Mouse (Mus musculus) MEL (cell line): ENCODE results near the gene Map3k21. TPM values are rescaled to one million over a fixed set of nuclear protein-coding genes. Genes with fewer than 3 reads are reported as not detected.

Experiments used
- DNase-seq: peaks from one replicate; pipeline ENCODE4 v3.0.0; 2011; ENCODE audit warnings: low read depth, low spot score
- H3K27ac ChIP-seq: 2 replicates; pipeline ENCODE4 v1.5.1; 2012; ENCODE audit warnings: low read depth, mild to moderate bottlenecking, control low read depth, low read length, moderate library complexity; ENCODE audit not compliant: control insufficient read depth
- H3K27me3 ChIP-seq, 2 experiments: fragments of 150-350 bp in 1 of 2; sonication (generic) in 1 of 2; 2 replicates each; pipeline ENCODE4 v1.6.1; 2012; ENCODE audit warnings: low read length in 2 of 2, mild to moderate bottlenecking in 2 of 2, improper control_type of control experiment in 1 of 2, moderate library complexity in 1 of 2; ENCODE audit not compliant: insufficient read depth in 2 of 2, control insufficient read depth in 1 of 2
- H3K36me3 ChIP-seq, 2 experiments: 2 replicates each; pipeline ENCODE4 v1.6.1; 2012 to 2014; ENCODE audit warnings: low read length in 2 of 2, improper control_type of control experiment in 1 of 2, inconsistent platforms in 1 of 2, mild to moderate bottlenecking in 1 of 2; ENCODE audit not compliant: insufficient read depth in 2 of 2, control insufficient read depth in 1 of 2
- H3K4me1 ChIP-seq, 2 experiments: fragments of 150-350 bp in 1 of 2; sonication (generic) in 1 of 2; 2 replicates each; pipeline ENCODE4 v1.6.1; 2012; ENCODE audit warnings: low read length in 2 of 2, improper control_type of control experiment in 1 of 2, mild to moderate bottlenecking in 1 of 2; ENCODE audit not compliant: insufficient read depth in 2 of 2, control insufficient read depth in 1 of 2
- H3K4me3 ChIP-seq, 2 experiments: fragments of 150-350 bp in 1 of 2; sonication (generic) in 1 of 2; 2 replicates each; pipeline ENCODE4 v1.5.1; 2012; ENCODE audit warnings: low read depth in 2 of 2, low read length in 2 of 2, mild to moderate bottlenecking in 2 of 2, moderate library complexity in 2 of 2, control low read depth in 1 of 2, improper control_type of control experiment in 1 of 2; ENCODE audit not compliant: control insufficient read depth in 1 of 2, insufficient read depth in 1 of 2
- H3K79me2 ChIP-seq: 2 replicates; pipeline ENCODE4 v1.6.1; 2012; ENCODE audit warnings: mild to moderate bottlenecking, low read length, moderate library complexity; ENCODE audit not compliant: control insufficient read depth, poor library complexity, insufficient read depth
- H3K9ac ChIP-seq: 2 replicates; pipeline ENCODE4 v1.6.1; 2012; ENCODE audit warnings: low read depth, mild to moderate bottlenecking, control low read depth, low read length, moderate library complexity; ENCODE audit not compliant: control insufficient read depth, poor library complexity, severe bottlenecking
- H3K9me3 ChIP-seq: fragments of 150-350 bp; sonication (generic); replicated peaks from 2 replicates; pipeline ENCODE4 v1.6.1; 2012; ENCODE audit warnings: mild to moderate bottlenecking, low read length, improper control_type of control experiment, moderate library complexity; ENCODE audit not compliant: insufficient read depth
- CHD1 ChIP-seq: IDR thresholded peaks from 2 replicates; pipeline ENCODE4 v1.6.1; 2012; ENCODE audit warnings: low read depth, mild to moderate bottlenecking, inconsistent platforms, low read length, improper control_type of control experiment
- CTCF ChIP-seq, 3 experiments: IDR thresholded peaks in 2 of 3; conservative IDR thresholded peaks in 1 of 3; 2 replicates each; pipeline ENCODE4 v1.5.1; 2011 to 2012; ENCODE audit warnings: low read length in 3 of 3, low read depth in 2 of 3, mild to moderate bottlenecking in 2 of 3, improper control_type of control experiment in 1 of 3, inconsistent platforms in 1 of 3, mixed read lengths in 1 of 3, moderate library complexity in 1 of 3; ENCODE audit not compliant: control insufficient read depth in 1 of 3, insufficient read depth in 1 of 3, poor library complexity in 1 of 3, severe bottlenecking in 1 of 3
- ELF1 ChIP-seq: IDR thresholded peaks from 2 replicates; pipeline ENCODE4 v1.6.1; 2014; ENCODE audit warnings: low read depth, mild to moderate bottlenecking, inconsistent platforms, low read length, improper control_type of control experiment, moderate library complexity
- ETS1 ChIP-seq: IDR thresholded peaks from 2 replicates; pipeline ENCODE4 v1.6.1; 2012; ENCODE audit warnings: low read depth, mild to moderate bottlenecking, inconsistent platforms, low read length, improper control_type of control experiment, moderate library complexity
- GABPA ChIP-seq: IDR thresholded peaks from 2 replicates; pipeline ENCODE4 v1.6.1; 2012; ENCODE audit warnings: low read depth, mild to moderate bottlenecking, inconsistent platforms, low read length, improper control_type of control experiment, moderate library complexity
- GATA1 ChIP-seq: IDR thresholded peaks from 2 replicates; pipeline ENCODE4 v1.6.1; 2011; ENCODE audit warnings: low read depth, low read length, improper control_type of control experiment
- KAT2A ChIP-seq: conservative IDR thresholded peaks from 2 replicates; pipeline ENCODE4 v1.6.1; 2012; ENCODE audit warnings: low read depth, low read length, improper control_type of control experiment, inconsistent platforms
- MAFK ChIP-seq: IDR thresholded peaks from 2 replicates; pipeline ENCODE4 v1.6.1; 2011; ENCODE audit warnings: low read depth, mild to moderate bottlenecking, low read length, improper control_type of control experiment, borderline replicate concordance
- MAX ChIP-seq: IDR thresholded peaks from 2 replicates; pipeline ENCODE4 v1.6.1; 2011; ENCODE audit warnings: low read length, improper control_type of control experiment
- MEF2A ChIP-seq: IDR thresholded peaks from 2 replicates; pipeline ENCODE4 v1.6.1; 2014; ENCODE audit warnings: low read depth, mild to moderate bottlenecking, inconsistent platforms, low read length, improper control_type of control experiment; ENCODE audit not compliant: poor library complexity, insufficient replicate concordance, severe bottlenecking; ENCODE audit errors: extremely low read depth
- NELFE ChIP-seq: IDR thresholded peaks from 2 replicates; pipeline ENCODE4 v1.6.1; 2011; ENCODE audit warnings: low read depth, low read length, improper control_type of control experiment
- POLR2A ChIP-seq, 2 experiments: IDR thresholded peaks; 2 replicates each; pipeline ENCODE4 v1.6.1; 2011 to 2012; ENCODE audit warnings: low read length in 2 of 2, mild to moderate bottlenecking in 2 of 2, control low read depth in 1 of 2, improper control_type of control experiment in 1 of 2, low read depth in 1 of 2, moderate library complexity in 1 of 2; ENCODE audit not compliant: control insufficient read depth in 1 of 2, insufficient read depth in 1 of 2, poor library complexity in 1 of 2
- POLR2AphosphoS5 ChIP-seq: IDR thresholded peaks from 2 replicates; pipeline ENCODE4 v1.6.1; 2012; ENCODE audit warnings: low read depth, borderline replicate concordance, mild to moderate bottlenecking, inconsistent platforms, low read length, moderate library complexity, mixed read lengths
- RCOR1 ChIP-seq: IDR thresholded peaks from 2 replicates; pipeline ENCODE4 v1.6.1; 2012; ENCODE audit warnings: low read depth, mild to moderate bottlenecking, inconsistent platforms, low read length, improper control_type of control experiment
- SIN3A ChIP-seq: IDR thresholded peaks from 2 replicates; pipeline ENCODE4 v1.6.1; 2012; ENCODE audit warnings: low read length, improper control_type of control experiment, inconsistent platforms
- SMC3 ChIP-seq: IDR thresholded peaks from 2 replicates; pipeline ENCODE4 v1.6.1; 2011; ENCODE audit warnings: low read depth, low read length, improper control_type of control experiment
- TAL1 ChIP-seq: IDR thresholded peaks from 2 replicates; pipeline ENCODE4 v1.6.1; 2012; ENCODE audit warnings: mild to moderate bottlenecking, inconsistent platforms, low read length, moderate library complexity, mixed read lengths
- USF1 ChIP-seq: IDR thresholded peaks from 2 replicates; pipeline ENCODE4 v1.6.1; 2014; ENCODE audit warnings: low read depth, mild to moderate bottlenecking, inconsistent platforms, low read length, improper control_type of control experiment, moderate library complexity
- ZC3H11A ChIP-seq: IDR thresholded peaks from 2 replicates; pipeline ENCODE4 v1.6.1; 2012; ENCODE audit warnings: low read depth, mild to moderate bottlenecking, inconsistent platforms, low read length, improper control_type of control experiment
- polyA plus RNA-seq, 2 experiments: library from polyadenylated mRNA; stranded (reverse) in 1 of 2; unstranded in 1 of 2; fragments of >175 nt in 1 of 2; fragments of >200 nt in 1 of 2; gene quantifications; 2 replicates each; pipeline versions ENCODE4 v1.2.1 to v1.2.4; 2012; ENCODE audit warnings: low replicate concordance in 2 of 2, low read depth in 1 of 2; ENCODE audit not compliant: insufficient read length in 2 of 2, insufficient read depth in 1 of 2, missing spikeins in 1 of 2
- total RNA-seq: library from RNA; depleted of rRNA; stranded (reverse); fragments of 300-350 nt; gene quantifications from 2 replicates; pipeline ENCODE4 v1.2.3, GENCODE M21; 2012

The Map3k21 gene
- total and polyA plus RNA-seq, 3 experiments: not detected

DNA sequence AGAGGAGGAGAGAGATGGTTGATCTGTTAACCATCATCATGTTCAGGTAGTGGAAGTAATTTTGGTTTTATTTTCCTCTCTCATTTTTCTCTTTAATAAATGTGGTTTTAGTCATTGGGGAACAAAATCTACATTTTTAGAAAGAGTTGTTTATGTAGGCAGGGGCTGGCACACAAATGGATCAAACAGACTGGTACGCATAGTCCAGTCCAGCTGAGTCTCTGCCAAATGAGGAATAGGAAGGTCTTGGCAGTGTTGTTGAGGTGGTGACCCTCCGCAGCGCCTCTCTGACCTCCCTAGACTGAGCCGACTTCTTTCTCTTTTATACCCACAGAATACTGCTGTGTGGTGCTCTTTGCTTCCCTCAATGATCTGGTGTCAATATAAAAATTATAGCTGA, 65.7 kb downstream of the Map3k21 start:
- no peaks in the 10 kb centered on the region for H3K79me2 ChIP-seq
- H3K27ac ChIP-seq: no peak overlapping the region
- no peaks in the 10 kb centered on the region for H3K27me3 ChIP-seq
- H3K4me3 ChIP-seq: no peak overlapping the region
- TF ChIP-seq CHD1 (no peak), USF1 (no peak), SMC3 (no peak), ZC3H11A (no peak), MAX (no peak), GATA1 (no peak), CTCF (IDR thresholded peaks at IDR 0.05 in 2 of 3, conservative IDR thresholded peaks at IDR 0.05 in 1 of 3; ENCODE audit: control insufficient read depth in 1 of 3, insufficient read depth in 1 of 3, low read depth in 2 of 3, low read length in 3 of 3, poor library complexity in 1 of 3, severe bottlenecking in 1 of 3) (no peak), MEF2A (no peak), KAT2A (no peak), POLR2AphosphoS5 (no peak), ELF1 (no peak), NELFE (no peak)
- TF ChIP-seq, all 39 proteins: peak for 0
- Histone ChIP-seq H3K9me3 (no peaks in the 10 kb centered on the region), H3K4me1 (no peaks in the 10 kb centered on the region), H3K9ac (no peak overlapping the region), H3K36me3 (no peaks in the 10 kb centered on the region)
- no peak for DNase-seq

GRCm38 (mm10) chr8:125980826-125981225, 70.6 kb downstream of the Map3k21 start:
- DNase-seq: no peak
- no peak overlapping the region for H3K27ac ChIP-seq
- no peaks in the 10 kb centered on the region for H3K9me3 ChIP-seq
- H3K36me3 ChIP-seq: no peaks in the 10 kb centered on the region
- H3K4me1 ChIP-seq: no peaks in the 10 kb centered on the region
- no peak overlapping the region for H3K4me3 ChIP-seq
- no peak for TF ChIP-seq SMC3
- TF ChIP-seq POLR2A (IDR thresholded peaks at IDR 0.05; ENCODE audit: control insufficient read depth in 1 of 2, insufficient read depth in 1 of 2, low read depth in 1 of 2, low read length in 2 of 2, poor library complexity in 1 of 2): no peak
- no peak for TF ChIP-seq KAT2A
- TF ChIP-seq CTCF (IDR thresholded peaks at IDR 0.05 in 2 of 3, conservative IDR thresholded peaks at IDR 0.05 in 1 of 3; ENCODE audit: control insufficient read depth in 1 of 3, insufficient read depth in 1 of 3, low read depth in 2 of 3, low read length in 3 of 3, poor library complexity in 1 of 3, severe bottlenecking in 1 of 3): no peak
- TF ChIP-seq POLR2AphosphoS5: no peak
- TF ChIP-seq MEF2A: no peak
- TF ChIP-seq TAL1: no peak
- TF ChIP-seq RCOR1: no peak
- TF ChIP-seq NELFE: no peak
- no peak for TF ChIP-seq ELF1
- no peak for TF ChIP-seq SIN3A
- TF ChIP-seq MAFK: no peak
- no peak for TF ChIP-seq GABPA
- TF ChIP-seq ETS1: no peak
- TF ChIP-seq GATA1: no peak
- no peak for TF ChIP-seq ZC3H11A
- H3K27me3 ChIP-seq: no peaks in the 10 kb centered on the region
- H3K79me2 ChIP-seq: no peaks in the 10 kb centered on the region
- H3K9ac ChIP-seq: no peak overlapping the region
